9 mouse cellular contexts compared by ENCODE assay signal in the genomic region with DNA sequence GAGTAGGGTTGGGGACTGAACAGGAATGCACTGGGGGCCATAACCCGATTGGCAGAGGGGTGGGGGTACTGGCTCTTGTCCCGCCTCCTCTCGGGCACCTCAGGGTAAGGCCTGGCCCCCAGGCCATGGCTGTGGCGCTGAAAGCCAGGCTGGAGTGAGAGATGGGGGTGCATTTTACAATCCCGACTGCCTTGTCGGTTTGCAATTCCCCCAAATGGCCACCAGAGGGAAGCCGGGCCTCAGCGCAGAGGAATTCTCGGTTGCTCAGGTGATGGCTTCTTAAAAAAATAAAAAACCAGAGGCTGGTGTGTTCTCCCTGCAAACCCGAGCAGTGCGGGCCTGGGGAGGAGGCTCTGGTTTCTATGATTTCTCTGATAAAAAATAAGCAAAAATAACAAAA. TPM values are rescaled to one million over a fixed set of nuclear protein-coding genes. Genes with fewer than 3 reads are reported as not detected.
A peak's percentile ranks its signal among the peaks of the same experiment; 100 is the strongest.
DNase-seq lines count a peak whose midpoint lies in the region; ATAC-seq and TF ChIP-seq lines count a peak whose summit lies in the region.
"Had no signal": no experiment of that assay in that cellular context is flagged by ENCODE, and none has a peak within 500 bp of the region (broad histone marks: within the 10 kb centered on the region; RNA-seq: fewer than 3 reads in every experiment).

No protein-coding gene starts in this region.

- TF ChIP-seq CTCF in cerebellum, adult 2 months (IDR thresholded peaks at IDR 0.05; ENCODE audit: borderline replicate concordance, insufficient read depth, low read depth, low read length), result peak; percentile 80
- TF ChIP-seq CTCF in lung, embryonic 14.5 days (IDR thresholded peaks at IDR 0.05; ENCODE audit: low read depth), result peak; percentile 92

- no peak for TF ChIP-seq POLR2A in cerebellum, adult 2 months (IDR thresholded peaks at IDR 0.05; ENCODE audit: borderline replicate concordance, insufficient read depth, low read length)

- no peak overlapping the region for H3K9ac ChIP-seq in lung, embryonic 14.5 days
- H3K9ac ChIP-seq: neural tube, embryonic 13.5 days had no signal

- H3K27me3 ChIP-seq in cerebellum, adult 2 months (ENCODE audit: control insufficient read depth, insufficient read depth, low read length), result no peaks in the 10 kb centered on the region
- H3K27me3 ChIP-seq in lung, embryonic 14.5 days (ENCODE audit: insufficient read depth, low read length), result peaks cover 28% of the 10 kb centered on the region; the same call in 1 of the 2 replicates
- H3K27me3 ChIP-seq in splenic B cell, adult 2 months (ENCODE audit: control insufficient read depth, insufficient read depth, low read length, poor library complexity, severe bottlenecking), result no peaks in the 10 kb centered on the region; the same call in 1 of the 2 replicates

- no peak overlapping the region for H3K4me3 ChIP-seq in cerebellum, adult 2 months (replicated peaks; ENCODE audit: insufficient read depth, low read depth, low read length)
- no peak overlapping the region for H3K4me3 ChIP-seq in lung, embryonic 14.5 days (ENCODE audit: low read depth, low read length)
- H3K4me3 ChIP-seq: neural tube, embryonic 13.5 days had no signal

- no peaks in the 10 kb centered on the region for H3K9me3 ChIP-seq in lung, embryonic 14.5 days (ENCODE audit: low read depth, low read length)
- H3K9me3 ChIP-seq: neural tube, embryonic 13.5 days had no signal

- no peaks in the 10 kb centered on the region for H3K36me3 ChIP-seq in lung, embryonic 14.5 days (ENCODE audit: insufficient read depth)
- no peaks in the 10 kb centered on the region for H3K36me3 ChIP-seq in splenic B cell, adult 2 months (ENCODE audit: control insufficient read depth, insufficient read depth, low read length, poor library complexity, severe bottlenecking)
- H3K36me3 ChIP-seq: neural tube, embryonic 13.5 days had no signal

- peaks cover 23% of the 10 kb centered on the region for H3K4me1 ChIP-seq in cerebellum, adult 2 months (ENCODE audit: control insufficient read depth, insufficient read depth, low read length)
- H3K4me1 ChIP-seq in lung, embryonic 14.5 days (ENCODE audit: insufficient read depth), result peaks cover 11% of the 10 kb centered on the region

- H3K4me2 ChIP-seq in lung, embryonic 14.5 days, result no peak overlapping the region
- H3K4me2 ChIP-seq: neural tube, embryonic 13.5 days had no signal

- peak; percentile 45 for DNase-seq in ovary, postnatal 36 days (ENCODE audit: low spot score)
- no peak for DNase-seq in ovary, adult 18-20 months (ENCODE audit: low spot score)
- peak; percentile 79 for DNase-seq in R1 (ENCODE audit: low read depth, low spot score)
- DNase-seq in cerebellum, adult 2 months, result peak; percentile 72 to 75
- peak; percentile 83 for DNase-seq in lung, embryonic 14.5 days
- DNase-seq in splenic B cell, adult 2 months (ENCODE audit: low read depth, low spot score), result peak; percentile 83

- peak; percentile 55 to 63 for ATAC-seq in hematopoietic stem cell, adult 5-6 weeks (replicated peaks in 1 of 2; ENCODE audit: insufficient read depth in 1 of 2, low FRiP score in 2 of 2, low TSS enrichment in 1 of 2, low read depth in 1 of 2, poor library complexity in 2 of 2, severe bottlenecking in 2 of 2)
- no peak; the same call in 1 of the 2 replicates for ATAC-seq in lung, embryonic 14.5 days (ENCODE audit: insufficient read depth)

- no peak overlapping the region for H3K27ac ChIP-seq in cerebellum, adult 2 months (ENCODE audit: insufficient read depth, low read length)
- no peak overlapping the region for H3K27ac ChIP-seq in lung, embryonic 14.5 days (ENCODE audit: low read depth)
- H3K27ac ChIP-seq: neural tube, embryonic 13.5 days had no signal

- WGBS in cerebellum, adult 2 months, result 4% methylated on average over 11 of the region's 11 CpGs
- 4% methylated on average over 11 of the region's 11 CpGs for WGBS in lung, embryonic 14.5 days

RNA-seq across cellular contexts. Expression of a gene that starts 2.6 kb away (rescaled TPM):
- polyA plus RNA-seq in cerebellum, adult 2 months (2012; rRNA removed), result 7.4 and 10.9 TPM in 2 replicates
- total RNA-seq in hematopoietic stem cell, adult 5-6 weeks (2017), result not detected in 2 replicates
- 5.0 and 7.4 TPM in 2 replicates for polyA plus RNA-seq in lung, embryonic 14.5 days (2014; fragmentation: Nextera tagmentation; extraction: Ambion mirVana)
- total RNA-seq: heart, adult 18-20 months had no signal

RNA-seq across cellular contexts. Expression of a gene that starts 3.0 kb away (rescaled TPM):
- polyA plus RNA-seq in cerebellum, adult 2 months (2012; rRNA removed), result 10.1 and 10.9 TPM in 2 replicates
- total RNA-seq in hematopoietic stem cell, adult 5-6 weeks (2017), result 0.25 and 0.50 TPM in 2 replicates
- polyA plus RNA-seq in lung, embryonic 14.5 days (2014; fragmentation: Nextera tagmentation; extraction: Ambion mirVana), result 0.18 TPM in 1 of 2 replicates, not detected in the other
- total RNA-seq: heart, adult 18-20 months had no signal

RNA-seq across cellular contexts. Expression of a gene that starts 31.3 kb away (rescaled TPM):
- polyA plus RNA-seq in cerebellum, adult 2 months (2012; rRNA removed), result 4.0 and 4.7 TPM in 2 replicates
- total RNA-seq in hematopoietic stem cell, adult 5-6 weeks (2017), result 1.8 and 3.5 TPM in 2 replicates
- 2.0 and 2.2 TPM in 2 replicates for polyA plus RNA-seq in lung, embryonic 14.5 days (2014; fragmentation: Nextera tagmentation; extraction: Ambion mirVana)

RNA-seq across cellular contexts. Expression of a gene that starts 53.5 kb away (rescaled TPM):
- 0.59 and 0.60 TPM in 2 replicates for polyA plus RNA-seq in cerebellum, adult 2 months (2012; rRNA removed)
- total RNA-seq in hematopoietic stem cell, adult 5-6 weeks (2017), result 7.2 and 20.1 TPM in 2 replicates
- 0.73 and 0.84 TPM in 2 replicates for polyA plus RNA-seq in lung, embryonic 14.5 days (2014; fragmentation: Nextera tagmentation; extraction: Ambion mirVana)
